Mouse (Mus musculus) lung, postnatal 0 days (tissue): ENCODE data around the gene Cacna2d3. TPM values are rescaled to one million over a fixed set of nuclear protein-coding genes. Genes with fewer than 3 reads are reported as not detected.

Experiments used
- ATAC-seq: fragments of 200-750 bp; cut with Nextera tagmentation; 2 replicates; pipeline ENCODE4 v1.8.0; 2017; ENCODE audit warnings: moderate library complexity
- DNase-seq: peaks from one replicate; pipeline ENCODE4 v3.0.0-alpha.2; 2016; ENCODE audit warnings: low spot score
- H3K27ac ChIP-seq: fragments of 300-500 bp; sonication (generic); 2 replicates; pipeline ENCODE4 v1.5.1; 2014; ENCODE audit warnings: antibody characterized with exemption, mild to moderate bottlenecking, low read length, mixed read lengths
- H3K27me3 ChIP-seq: fragments of 300-500 bp; sonication (generic); replicated peaks from 2 replicates; pipeline ENCODE4 v1.6.1; 2014; ENCODE audit warnings: low read length, mixed read lengths; ENCODE audit not compliant: insufficient read depth
- H3K36me3 ChIP-seq: fragments of 300-500 bp; sonication (generic); 2 replicates; pipeline ENCODE4 v1.6.1; 2014; ENCODE audit warnings: low read length, mixed read lengths; ENCODE audit not compliant: insufficient read depth
- H3K4me1 ChIP-seq: fragments of 300-500 bp; sonication (generic); 2 replicates; pipeline ENCODE4 v1.6.1; 2014; ENCODE audit warnings: antibody characterized with exemption, low read depth, low read length, mixed read lengths; ENCODE audit not compliant: insufficient read depth
- H3K4me2 ChIP-seq: fragments of 300-500 bp; sonication (generic); replicated peaks from 2 replicates; pipeline ENCODE4 v1.6.1; 2014; ENCODE audit warnings: low read depth, mild to moderate bottlenecking, low read length, moderate library complexity, mixed read lengths
- H3K4me3 ChIP-seq: fragments of 300-500 bp; sonication (generic); 2 replicates; pipeline ENCODE4 v1.5.1; 2014; ENCODE audit warnings: low read depth, low read length
- H3K9ac ChIP-seq: fragments of 300-500 bp; sonication (generic); replicated peaks from 2 replicates; pipeline ENCODE4 v1.6.1; 2014; ENCODE audit warnings: low read depth, mild to moderate bottlenecking
- H3K9me3 ChIP-seq: fragments of 300-500 bp; sonication (generic); 2 replicates; pipeline ENCODE4 v1.6.1; 2016; ENCODE audit warnings: low read length, mixed read lengths
- CTCF ChIP-seq: IDR thresholded peaks from 2 replicates; pipeline ENCODE4 v1.5.1; 2016; ENCODE audit warnings: antibody characterized with exemption, mild to moderate bottlenecking
- EP300 ChIP-seq: IDR thresholded peaks from 2 replicates; pipeline ENCODE4 v1.6.1; 2016; ENCODE audit warnings: antibody characterized with exemption, mild to moderate bottlenecking, control low read depth
- WGBS: fragments of 180-500 bp; shearing (Covaris S2); extraction: QIAGEN DNeasy Blood & Tissue Kit; methylation state at CpG from one replicate; pipeline ENCODE4 v1.1.7; 2014; 5-methylcytosine and 5-hydroxymethylcytosine counted together
- polyA plus RNA-seq: library from polyadenylated mRNA; unstranded; fragments of >200 nt; fragmentation: Nextera tagmentation; extraction: Ambion mirVana; gene quantifications from 2 replicates; pipeline ENCODE4 v1.2.1, GENCODE M21; 2015

Cacna2d3 gene
- polyA plus RNA-seq, 1 experiment from 2014 or later: 0.50 TPM

GRCm38 (mm10) chr14:29442476-29442875, 279.2 kb downstream of the Cacna2d3 start:
- H3K36me3 ChIP-seq: no peaks in the 10 kb centered on the region
- H3K9ac ChIP-seq: no peak overlapping the region
- no peak overlapping the region for H3K4me2 ChIP-seq
- H3K4me3 ChIP-seq: no peak overlapping the region
- no peaks in the 10 kb centered on the region for H3K27me3 ChIP-seq
- WGBS: 40% methylated on average over 4 of the region's 4 CpGs
- no peak overlapping the region for H3K27ac ChIP-seq
- DNase-seq (no peak), ATAC-seq (no peak)
- TF ChIP-seq EP300: no peak
- TF ChIP-seq CTCF: no peak
- H3K4me1 ChIP-seq: no peaks in the 10 kb centered on the region
- H3K9me3 ChIP-seq: no peaks in the 10 kb centered on the region

- Histone ChIP-seq H3K27me3 (no peaks in the 10 kb centered on the region), H3K4me1 (no peaks in the 10 kb centered on the region), H3K9me3 (no peaks in the 10 kb centered on the region), H3K4me2 (no peak overlapping the region), H3K4me3 (no peak overlapping the region), H3K9ac (no peak overlapping the region), H3K27ac (no peak overlapping the region), H3K36me3 (no peaks in the 10 kb centered on the region)
- no peak for TF ChIP-seq EP300
- TF ChIP-seq CTCF: no peak
- peak; percentile 8 for DNase-seq
- 34% methylated on average over 7 of the region's 7 CpGs for WGBS
- ATAC-seq: no peak
Measured at GRCm38 (mm10) chr14:29438666-29439065, 283.0 kb downstream of the Cacna2d3 start.

- no peak for TF ChIP-seq EP300
- no peak for TF ChIP-seq CTCF
- Histone ChIP-seq H3K4me3 (no peak overlapping the region), H3K4me1 (no peaks in the 10 kb centered on the region), H3K4me2 (no peak overlapping the region), H3K27ac (no peak overlapping the region), H3K27me3 (no peaks in the 10 kb centered on the region), H3K9ac (no peak overlapping the region), H3K9me3 (no peaks in the 10 kb centered on the region), H3K36me3 (no peaks in the 10 kb centered on the region)
- no peak for ATAC-seq
- 57% methylated on average over 3 of the region's 3 CpGs for WGBS
- no peak for DNase-seq
Measured at GRCm38 (mm10) chr14:29438251-29438650, 283.4 kb downstream of the Cacna2d3 start.

GRCm38 (mm10) chr14:29435203-29435602, 286.5 kb downstream of the Cacna2d3 start:
- no peaks in the 10 kb centered on the region for H3K4me1 ChIP-seq
- H3K4me2 ChIP-seq: no peak overlapping the region
- no peak overlapping the region for H3K9ac ChIP-seq
- H3K4me3 ChIP-seq: no peak overlapping the region
- DNase-seq (no peak), ATAC-seq (no peak)
- no peak overlapping the region for H3K27ac ChIP-seq
- TF ChIP-seq EP300 (no peak), CTCF (no peak)
- H3K36me3 ChIP-seq: no peaks in the 10 kb centered on the region
- no peaks in the 10 kb centered on the region for H3K27me3 ChIP-seq
- H3K9me3 ChIP-seq: no peaks in the 10 kb centered on the region

- no peak for DNase-seq
- Histone ChIP-seq H3K27ac (no peak overlapping the region), H3K9ac (no peak overlapping the region), H3K4me2 (no peak overlapping the region), H3K27me3 (no peaks in the 10 kb centered on the region), H3K4me3 (no peak overlapping the region), H3K9me3 (no peaks in the 10 kb centered on the region), H3K4me1 (no peaks in the 10 kb centered on the region), H3K36me3 (no peaks in the 10 kb centered on the region)
- 79% methylated on average over 3 of the region's 3 CpGs for WGBS
- TF ChIP-seq EP300: no peak
- TF ChIP-seq CTCF: no peak
- no peak for ATAC-seq
Measured at GRCm38 (mm10) chr14:29433716-29434115, 287.9 kb downstream of the Cacna2d3 start.

GRCm38 (mm10) chr14:29433076-29433714, 288.5 kb downstream of the Cacna2d3 start:
- WGBS: 39% methylated on average over 5 of the region's 5 CpGs
- no peak for TF ChIP-seq CTCF
- no peak for TF ChIP-seq EP300
- Histone ChIP-seq H3K9ac (no peak overlapping the region), H3K9me3 (no peaks in the 10 kb centered on the region), H3K27me3 (no peaks in the 10 kb centered on the region), H3K4me2 (no peak overlapping the region), H3K4me1 (no peaks in the 10 kb centered on the region), H3K36me3 (no peaks in the 10 kb centered on the region), H3K27ac (no peak overlapping the region), H3K4me3 (no peak overlapping the region)
- DNase-seq: no peak
- ATAC-seq: no peak

- H3K27me3 ChIP-seq: no peaks in the 10 kb centered on the region
- no peaks in the 10 kb centered on the region for H3K9me3 ChIP-seq
- H3K4me2 ChIP-seq: no peak overlapping the region
- no peaks in the 10 kb centered on the region for H3K4me1 ChIP-seq
- H3K27ac ChIP-seq: no peak overlapping the region
- H3K9ac ChIP-seq: no peak overlapping the region
- 57% methylated on average over 2 of the region's 2 CpGs for WGBS
- H3K36me3 ChIP-seq: no peaks in the 10 kb centered on the region
- H3K4me3 ChIP-seq: no peak overlapping the region
- no peak for DNase-seq
- TF ChIP-seq EP300: no peak
- TF ChIP-seq CTCF: no peak
- ATAC-seq: no peak
Measured at GRCm38 (mm10) chr14:29429788-29430187, 291.9 kb downstream of the Cacna2d3 start.
